Mouse (Mus musculus) sigmoid colon, adult 10 weeks (tissue): ENCODE results near the gene Hnrnpll. TPM values are rescaled to one million over a fixed set of nuclear protein-coding genes. Genes with fewer than 3 reads are reported as not detected.

ENCODE experiments used
- polyA plus RNA-seq: library from polyadenylated mRNA; stranded (reverse); fragments of 350-450 nt; fragmentation: Illumina TruSeq; extraction: RNeasy Lipid Tissue Mini Kit (QIAGEN cat#74804); gene quantifications from one replicate; pipeline ENCODE4 v1.2.3, GENCODE M21; 2014; ENCODE audit warnings: low read depth, low replicate concordance

The Hnrnpll gene
- 134 TPM for polyA plus RNA-seq

DNA sequence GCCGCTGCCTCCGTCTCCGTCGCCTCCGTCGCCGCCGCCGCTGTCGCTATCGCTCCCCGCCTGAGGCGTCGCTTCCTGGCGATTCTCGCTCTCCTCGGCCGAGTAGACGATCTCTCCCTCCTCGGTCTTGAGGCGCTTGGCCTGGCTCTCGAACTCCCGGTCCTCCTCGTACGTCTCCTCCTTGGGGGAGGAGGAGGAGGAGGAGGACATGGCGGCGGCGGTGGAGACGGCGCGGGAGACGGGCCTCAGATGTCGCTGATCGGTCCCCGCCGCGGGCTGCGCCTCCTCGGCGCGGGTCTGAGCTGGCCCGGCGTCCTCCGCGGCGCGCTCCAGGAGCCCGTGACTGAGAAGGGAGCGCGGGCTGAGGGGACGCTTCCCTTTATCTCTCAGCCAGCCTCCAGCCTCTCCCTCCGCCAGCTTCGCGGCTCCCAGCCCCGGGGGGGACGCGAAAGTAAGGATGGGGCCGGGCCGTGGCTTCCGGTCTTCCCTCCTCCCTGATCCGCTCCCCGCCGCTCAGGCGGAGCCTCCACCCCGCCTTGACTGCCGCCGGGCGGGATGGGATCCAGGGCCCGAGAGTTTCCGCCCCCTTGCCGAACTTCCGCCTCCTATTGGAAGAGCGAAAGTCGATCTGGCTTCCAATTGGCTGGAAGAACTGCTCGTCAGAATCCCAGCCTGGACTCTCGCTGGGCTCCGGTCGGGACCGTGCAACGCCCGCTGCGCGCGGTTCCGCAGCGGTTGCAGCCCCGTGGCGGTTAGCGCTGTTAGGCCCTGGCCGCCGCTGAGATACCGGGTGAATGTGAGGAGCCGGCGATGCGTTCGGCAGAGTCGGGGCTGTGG, at the start of gene Hnrnpll:
Hnrnpll (minus strand) TSS at position 552 of the 837 bp plus-strand sequence.

Other genes with a start within 250 kb of the Hnrnpll start
- gene Atl2, start 166.2 kb downstream of the Hnrnpll start, polyA plus RNA-seq: 167 TPM
- 51.7 TPM for gene Galm, start 65.1 kb upstream of the Hnrnpll start, polyA plus RNA-seq
- 311 TPM for gene Srsf7, start 145.0 kb upstream of the Hnrnpll start, polyA plus RNA-seq
- 0.22 TPM for gene Ttc39d, start 145.1 kb upstream of the Hnrnpll start, polyA plus RNA-seq
- 7.2 TPM for gene Gemin6, start 162.1 kb upstream of the Hnrnpll start, polyA plus RNA-seq
- 8.4 TPM for gene Morn2, start 227.9 kb upstream of the Hnrnpll start, polyA plus RNA-seq
- 21.7 TPM for gene Dhx57, start 228.1 kb upstream of the Hnrnpll start, polyA plus RNA-seq
- gene Arhgef33, start 245.1 kb upstream of the Hnrnpll start, polyA plus RNA-seq: not detected